Mouse (Mus musculus) heart, embryonic 12.5 days (tissue): Measurements from ENCODE around the gene Rrad. TPM values are rescaled to one million over a fixed set of nuclear protein-coding genes. Genes with fewer than 3 reads are reported as not detected.
"Not testable (repeated sequence)": the region's sequence is repeated elsewhere in the genome, so short reads cannot be mapped to it uniquely, and the experiment has no call there.

Source experiments
- ATAC-seq: fragments of 200-750 bp; cut with Nextera tagmentation; 2 replicates; pipeline ENCODE4 v1.8.0; 2017; ENCODE audit warnings: moderate TSS enrichment, moderate library complexity; ENCODE audit not compliant: insufficient number of reproducible peaks, low FRiP score
- H3K27ac ChIP-seq: fragments of 300-500 bp; sonication (generic); 2 replicates; pipeline ENCODE4 v1.5.1; 2016; ENCODE audit warnings: mild to moderate bottlenecking, moderate library complexity; ENCODE audit not compliant: poor library complexity, severe bottlenecking
- H3K27me3 ChIP-seq: fragments of 300-500 bp; sonication (generic); replicated peaks from 2 replicates; pipeline ENCODE4 v1.6.1; 2016; ENCODE audit warnings: mild to moderate bottlenecking, moderate library complexity
- H3K36me3 ChIP-seq: fragments of 300-500 bp; sonication (generic); 2 replicates; pipeline ENCODE4 v1.6.1; 2016; ENCODE audit warnings: mild to moderate bottlenecking, moderate library complexity
- H3K4me1 ChIP-seq: fragments of 300-500 bp; sonication (generic); replicated peaks from 2 replicates; pipeline ENCODE4 v1.6.1; 2016; ENCODE audit warnings: mild to moderate bottlenecking
- H3K4me2 ChIP-seq: fragments of 300-500 bp; sonication (generic); 2 replicates; pipeline ENCODE4 v1.6.1; 2016; ENCODE audit warnings: mild to moderate bottlenecking, moderate library complexity
- H3K4me3 ChIP-seq: fragments of 300-500 bp; sonication (generic); 2 replicates; pipeline ENCODE4 v1.5.1; 2016; ENCODE audit warnings: mild to moderate bottlenecking
- H3K9ac ChIP-seq: fragments of 300-500 bp; sonication (generic); 2 replicates; pipeline ENCODE4 v1.6.1; 2016; ENCODE audit warnings: mild to moderate bottlenecking, moderate library complexity
- H3K9me3 ChIP-seq: fragments of 300-500 bp; sonication (generic); replicated peaks from 2 replicates; pipeline ENCODE4 v1.6.1; 2016; ENCODE audit warnings: mild to moderate bottlenecking, moderate library complexity
- WGBS: fragments of 180-500 bp; shearing (Covaris S2); methylation state at CpG from one replicate; pipeline ENCODE4 v1.1.7; 2016; 5-methylcytosine and 5-hydroxymethylcytosine counted together
- polyA plus RNA-seq: library from polyadenylated mRNA; unstranded; fragments of >200 nt; fragmentation: Nextera tagmentation; extraction: Ambion mirVana; gene quantifications from 2 replicates; pipeline ENCODE4 v1.2.1, GENCODE M21; 2016

Gene Rrad
- 299 and 301 TPM in 2 replicates for polyA plus RNA-seq

DNA sequence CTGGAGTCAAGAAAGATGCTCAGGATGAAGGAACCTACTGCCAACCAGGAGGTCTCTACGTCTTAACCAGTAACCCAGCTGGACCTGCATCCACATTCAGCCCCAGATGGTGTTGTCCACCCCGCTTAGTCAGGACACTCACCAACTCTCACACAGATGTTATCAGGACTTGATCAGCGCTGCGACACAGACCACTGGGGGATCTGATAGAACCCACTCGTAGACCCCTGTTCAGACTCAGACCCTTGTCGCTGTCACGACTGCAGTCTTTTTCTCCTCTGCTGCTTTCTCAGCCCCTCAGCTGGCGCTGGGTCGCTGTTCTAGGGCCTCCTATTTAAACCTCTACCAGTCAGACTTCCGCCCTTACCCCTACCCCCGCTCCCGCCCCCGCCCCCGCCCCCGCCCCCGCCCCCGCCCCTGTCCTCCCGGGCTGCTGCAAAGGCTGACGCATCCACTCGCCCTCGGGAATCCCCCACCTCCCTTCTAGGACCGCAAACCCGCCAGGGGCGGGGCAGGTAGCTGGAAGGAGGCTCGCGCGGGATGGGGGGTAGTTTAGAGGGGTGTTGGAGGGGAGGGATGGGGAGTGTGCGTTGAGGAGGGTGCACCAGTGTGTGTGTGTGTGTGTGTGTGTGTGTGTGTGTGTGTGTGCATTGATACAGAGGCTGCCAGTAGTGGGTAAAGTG is at the start of gene Rrad:
Rrad (minus strand) TSS at position 347 of the 683 bp plus-strand sequence.
- ATAC-seq = peak; percentile 76
- H3K4me1 ChIP-seq = peaks cover 48% of the 10 kb centered on the region
- H3K9me3 ChIP-seq = no peaks in the 10 kb centered on the region
- H3K27me3 ChIP-seq = no peaks in the 10 kb centered on the region
- peaks cover 38% of the 10 kb centered on the region for H3K36me3 ChIP-seq
- WGBS = under 1% methylated on average over 27 of the region's 28 CpGs
- peak within 1 kb of the TSS; percentile 71 for H3K4me2 ChIP-seq
- peak within 1 kb of the TSS; percentile 95 for H3K27ac ChIP-seq
- H3K4me3 ChIP-seq = peak within 1 kb of the TSS; percentile 67
- H3K9ac ChIP-seq = peak within 1 kb of the TSS; percentile 95

DNA sequence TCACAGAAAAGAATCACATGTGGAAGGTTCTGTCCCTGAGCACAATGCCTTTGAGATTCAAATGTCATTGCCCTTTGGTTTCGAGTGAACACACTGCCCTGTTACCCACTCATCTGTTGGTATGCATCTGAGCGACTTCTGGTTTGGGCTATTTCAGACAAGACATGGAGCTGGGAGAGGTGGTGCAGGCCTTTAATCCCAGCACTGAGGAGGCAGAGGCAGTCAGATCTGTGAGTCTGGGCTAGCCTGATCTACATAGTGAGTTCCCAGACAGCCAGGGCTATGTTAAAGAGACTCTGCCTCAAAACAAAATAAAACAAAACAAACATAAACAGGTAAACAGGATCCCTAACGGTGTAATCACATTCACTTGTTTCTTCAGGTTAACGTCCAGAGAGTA is 24.5 kb upstream of the Rrad start:
- Histone ChIP-seq H3K4me3 (no peak overlapping the region), H3K27me3 (no peaks in the 10 kb centered on the region), H3K4me1 (no peaks in the 10 kb centered on the region), H3K27ac (no peak overlapping the region), H3K9me3 (no peaks in the 10 kb centered on the region), H3K4me2 (no peak overlapping the region), H3K9ac (no peak overlapping the region), H3K36me3 (no peaks in the 10 kb centered on the region)
- 75% methylated on average over 4 of the region's 4 CpGs for WGBS
- no peak for ATAC-seq

- Histone ChIP-seq H3K9ac (no peak overlapping the region), H3K4me2 (no peak overlapping the region), H3K27me3 (no peaks in the 10 kb centered on the region), H3K27ac (no peak overlapping the region), H3K9me3 (no peaks in the 10 kb centered on the region), H3K36me3 (no peaks in the 10 kb centered on the region), H3K4me3 (no peak overlapping the region), H3K4me1 (no peaks in the 10 kb centered on the region)
- ATAC-seq = peak; percentile 53; the same call in 1 of the 2 replicates
- 4% methylated on average over 3 of the region's 3 CpGs for WGBS
Measured at GRCm38 (mm10) chr8:104654984-104655383, 23.9 kb upstream of the Rrad start.

DNA sequence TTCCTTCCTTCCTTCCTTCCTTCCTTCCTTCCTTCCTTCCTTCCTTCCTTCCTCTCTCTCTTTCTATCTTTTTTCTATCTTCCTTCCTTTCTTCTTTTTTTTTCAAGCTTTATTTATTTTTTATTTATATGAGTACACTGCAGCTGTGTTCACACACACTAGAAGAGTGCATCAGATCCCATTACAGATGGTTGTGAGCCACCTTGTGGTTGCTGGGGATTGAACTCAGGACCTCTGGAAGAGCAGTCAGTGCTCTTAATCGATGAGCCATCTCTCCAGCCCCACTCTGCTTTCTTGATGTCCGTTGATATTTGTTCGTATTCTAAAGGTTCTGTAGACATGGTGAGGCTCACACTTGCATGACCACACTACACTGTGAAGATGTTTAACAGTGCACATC is 13.1 kb upstream of the Rrad start:
- not testable (repeated sequence) for ATAC-seq, H3K36me3 ChIP-seq, H3K4me2 ChIP-seq, H3K4me3 ChIP-seq, H3K27ac ChIP-seq, H3K27me3 ChIP-seq, H3K9ac ChIP-seq, H3K9me3 ChIP-seq
- 62% methylated on average over 3 of the region's 3 CpGs for WGBS
- H3K4me1 ChIP-seq = peaks cover 18% of the 10 kb centered on the region

GRCm38 (mm10) chr8:104642324-104642654 is 11.2 kb upstream of the Rrad start:
- Histone ChIP-seq H3K4me2 (peak overlapping the region; percentile 90), H3K9ac (peak overlapping the region; percentile 89), H3K27ac (peak overlapping the region; percentile 82), H3K9me3 (no peaks in the 10 kb centered on the region), H3K4me1 (peaks cover 18% of the 10 kb centered on the region), H3K27me3 (no peaks in the 10 kb centered on the region), H3K36me3 (peaks cover 22% of the 10 kb centered on the region), H3K4me3 (peak overlapping the region; percentile 79)
- WGBS = 75% methylated on average over 6 of the region's 6 CpGs
- no peak for ATAC-seq

DNA sequence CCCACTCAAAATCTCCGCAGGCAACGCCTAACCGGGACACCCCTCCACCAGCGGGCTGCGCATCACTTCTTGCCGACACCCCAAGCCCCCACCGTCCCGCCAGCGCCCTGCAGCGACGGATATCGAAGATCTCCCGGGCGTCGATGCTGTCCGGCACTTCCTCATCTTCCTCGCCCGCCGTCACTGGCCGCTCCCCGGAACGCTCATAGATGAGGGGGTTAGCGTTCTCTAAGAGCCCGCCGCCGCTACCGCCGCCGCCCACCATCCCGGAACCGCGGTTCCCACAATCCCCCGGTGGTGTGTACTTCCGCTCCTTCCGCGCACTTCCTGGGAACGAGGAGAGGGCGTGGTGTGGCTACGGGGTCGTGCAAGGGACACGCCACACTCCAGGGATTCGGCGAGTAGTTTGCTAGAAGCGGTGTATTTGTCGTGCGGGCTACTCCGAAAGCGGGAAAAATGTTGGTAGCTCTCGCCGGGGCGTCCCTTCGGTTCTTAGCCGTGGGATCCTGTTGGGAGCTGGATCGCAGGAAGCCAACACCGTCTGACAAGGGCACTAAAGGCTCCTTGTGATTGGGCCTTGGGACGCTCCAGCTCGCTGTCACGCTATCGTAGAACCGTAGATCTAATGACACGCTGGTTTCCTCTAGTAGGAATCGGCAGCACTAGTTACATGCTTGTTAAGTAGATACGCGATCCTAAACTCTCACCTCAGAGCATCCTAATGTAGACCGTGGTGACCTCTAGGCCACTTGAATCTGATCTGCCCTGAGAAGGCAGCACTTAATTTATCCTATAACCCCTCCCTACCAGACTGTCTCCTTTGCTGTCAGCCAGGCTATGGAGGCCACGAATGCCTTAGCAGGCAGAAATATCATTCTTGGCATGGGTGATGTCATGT is 10.5 kb upstream of the Rrad start, which contains the start of gene Ciao2b:
Ciao2b (minus strand) TSS at position 540 of the 898 bp plus-strand sequence.
- Histone ChIP-seq H3K27me3 (no peaks in the 10 kb centered on the region), H3K4me3 (peak within 1 kb of the TSS; percentile 79), H3K36me3 (peaks cover 22% of the 10 kb centered on the region), H3K9me3 (no peaks in the 10 kb centered on the region), H3K27ac (peak within 1 kb of the TSS; percentile 82), H3K4me2 (peak within 1 kb of the TSS; percentile 90), H3K9ac (peak within 1 kb of the TSS; percentile 89), H3K4me1 (peaks cover 18% of the 10 kb centered on the region)
- ATAC-seq = peak; percentile 93
- under 1% methylated on average over 66 of the region's 66 CpGs for WGBS

GRCm38 (mm10) chr8:104640831-104641370 is 9.8 kb upstream of the Rrad start:
- peak overlapping the region; percentile 82 for H3K27ac ChIP-seq
- peaks cover 18% of the 10 kb centered on the region for H3K4me1 ChIP-seq
- 6% methylated on average over 25 of the region's 25 CpGs for WGBS
- H3K4me2 ChIP-seq = peak overlapping the region; percentile 90
- H3K27me3 ChIP-seq = no peaks in the 10 kb centered on the region
- peak overlapping the region; percentile 79 for H3K4me3 ChIP-seq
- peaks cover 24% of the 10 kb centered on the region for H3K36me3 ChIP-seq
- H3K9me3 ChIP-seq = no peaks in the 10 kb centered on the region
- ATAC-seq = no peak
- peak overlapping the region; percentile 89 for H3K9ac ChIP-seq

DNA sequence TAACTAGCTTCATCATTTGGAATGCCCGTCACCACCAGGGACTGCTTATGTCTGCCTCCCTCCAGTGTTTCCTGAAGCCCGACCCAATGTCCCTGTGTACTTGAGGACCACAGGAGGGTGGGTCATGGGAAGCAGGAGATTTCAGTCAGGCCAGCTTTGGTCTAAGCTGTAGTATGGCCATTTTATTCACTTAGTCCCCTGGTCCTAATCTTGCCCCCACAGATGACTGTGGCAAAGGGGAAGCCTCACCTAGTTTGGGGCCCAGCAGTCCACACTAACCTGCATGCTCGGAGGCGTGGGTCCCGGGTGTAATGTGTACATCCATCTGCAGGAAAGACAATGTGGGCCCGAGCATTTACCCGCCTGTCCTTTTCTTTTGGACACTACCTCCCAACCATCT is 9.1 kb upstream of the Rrad start:
- H3K36me3 ChIP-seq = peaks cover 31% of the 10 kb centered on the region
- 76% methylated on average over 7 of the region's 7 CpGs for WGBS

GRCm38 (mm10) chr8:104638010-104638409 is 6.9 kb upstream of the Rrad start:
- Histone ChIP-seq H3K9me3 (no peaks in the 10 kb centered on the region), H3K27me3 (no peaks in the 10 kb centered on the region), H3K36me3 (peaks cover 41% of the 10 kb centered on the region), H3K9ac (no peak overlapping the region), H3K27ac (no peak overlapping the region), H3K4me2 (no peak overlapping the region), H3K4me1 (peaks cover 24% of the 10 kb centered on the region), H3K4me3 (no peak overlapping the region)
- no peak for ATAC-seq
- WGBS = 89% methylated on average over 6 of the region's 6 CpGs

More for the DNA sequence above, 9.1 kb upstream of the Rrad start:
- H3K27me3 ChIP-seq = no peaks in the 10 kb centered on the region
- H3K4me3 ChIP-seq = peak overlapping the region; percentile 79
- H3K4me2 ChIP-seq = peak overlapping the region; percentile 90
- no peak for ATAC-seq
- peak overlapping the region; percentile 82 for H3K27ac ChIP-seq
- H3K9me3 ChIP-seq = no peaks in the 10 kb centered on the region
- H3K9ac ChIP-seq = peak overlapping the region; percentile 89
- peaks cover 18% of the 10 kb centered on the region for H3K4me1 ChIP-seq

GRCm38 (mm10) chr8:104635004-104635710 is 4.0 kb upstream of the Rrad start:
- no peak for ATAC-seq
- Histone ChIP-seq H3K27ac (no peak overlapping the region), H3K4me3 (no peak overlapping the region), H3K27me3 (no peaks in the 10 kb centered on the region), H3K9ac (no peak overlapping the region), H3K36me3 (peaks cover 41% of the 10 kb centered on the region), H3K4me2 (no peak overlapping the region), H3K9me3 (no peaks in the 10 kb centered on the region), H3K4me1 (peaks cover 24% of the 10 kb centered on the region)
- WGBS = 83% methylated on average over 3 of the region's 3 CpGs
